Comparison of ENCODE assay signal across 31 mouse cellular contexts in the genomic region with DNA sequence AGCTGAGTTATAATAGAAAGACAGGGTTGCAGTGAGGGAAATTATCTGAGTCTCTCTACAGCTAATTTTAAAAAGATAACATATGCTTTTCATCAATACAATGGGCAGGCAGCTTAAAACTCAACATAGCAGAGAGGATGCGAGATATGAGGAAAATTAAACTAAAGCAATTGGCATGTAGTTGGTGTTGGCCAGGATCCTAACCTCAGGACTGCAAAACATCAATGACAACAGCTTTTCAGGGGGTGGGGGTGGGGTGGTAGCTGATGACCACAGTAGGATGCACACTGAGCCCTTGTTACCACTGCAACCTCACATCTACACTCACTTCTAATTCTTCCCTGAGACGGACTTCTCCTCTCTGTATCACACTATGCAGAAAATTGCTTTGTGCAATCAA.
"Had no signal": no experiment of that assay in that cellular context is flagged by ENCODE, and none has a peak within 500 bp of the region (broad histone marks: within the 10 kb centered on the region; RNA-seq: fewer than 3 reads in every experiment).

No protein-coding gene starts in this region.

- H3K36me3 ChIP-seq: limb, embryonic 10.5 days; limb, embryonic 12.5 days; limb, embryonic 13.5 days; limb, embryonic 15.5 days; liver, embryonic 12.5 days; liver, embryonic 13.5 days; liver, embryonic 15.5 days; lung, embryonic 15.5 days; midbrain, embryonic 10.5 days; midbrain, embryonic 12.5 days; midbrain, embryonic 13.5 days; midbrain, embryonic 15.5 days; neural tube, embryonic 12.5 days had no signal

- H3K9ac ChIP-seq: limb, embryonic 12.5 days; limb, embryonic 13.5 days; limb, embryonic 15.5 days; liver, embryonic 12.5 days; liver, embryonic 13.5 days; liver, embryonic 14.5 days; liver, embryonic 15.5 days; liver, postnatal 0 days; lung, embryonic 15.5 days; midbrain, embryonic 12.5 days; midbrain, embryonic 13.5 days; midbrain, embryonic 15.5 days; neural tube, embryonic 12.5 days had no signal

- H3K27me3 ChIP-seq: limb, embryonic 12.5 days; limb, embryonic 13.5 days; limb, embryonic 15.5 days; liver, embryonic 12.5 days; liver, embryonic 13.5 days; liver, embryonic 15.5 days; lung, embryonic 15.5 days; megakaryocyte, embryonic 14.5 days; midbrain, embryonic 12.5 days; midbrain, embryonic 13.5 days; midbrain, embryonic 15.5 days; neural tube, embryonic 12.5 days had no signal

- H3K4me3 ChIP-seq: left cerebral cortex, adult 2 months; limb, embryonic 10.5 days; limb, embryonic 12.5 days; limb, embryonic 13.5 days; limb, embryonic 15.5 days; liver, embryonic 12.5 days; liver, embryonic 13.5 days; liver, embryonic 15.5 days; lung, embryonic 15.5 days; megakaryocyte, embryonic 14.5 days; midbrain, embryonic 10.5 days; midbrain, embryonic 12.5 days; midbrain, embryonic 13.5 days; midbrain, embryonic 15.5 days; myocyte; neural tube, embryonic 12.5 days had no signal

- H3K9me3 ChIP-seq: limb, embryonic 10.5 days; limb, embryonic 12.5 days; limb, embryonic 13.5 days; limb, embryonic 15.5 days; liver, embryonic 12.5 days; liver, embryonic 13.5 days; liver, embryonic 15.5 days; lung, embryonic 15.5 days; megakaryocyte, embryonic 14.5 days; midbrain, embryonic 10.5 days; midbrain, embryonic 12.5 days; midbrain, embryonic 13.5 days; midbrain, embryonic 15.5 days; neural tube, embryonic 12.5 days had no signal

- H3K4me1 ChIP-seq: limb, embryonic 10.5 days; limb, embryonic 12.5 days; limb, embryonic 13.5 days; limb, embryonic 15.5 days; liver, embryonic 12.5 days; liver, embryonic 13.5 days; liver, embryonic 15.5 days; lung, embryonic 15.5 days; megakaryocyte, embryonic 14.5 days; midbrain, embryonic 10.5 days; midbrain, embryonic 12.5 days; midbrain, embryonic 13.5 days; midbrain, embryonic 15.5 days; neural tube, embryonic 12.5 days had no signal

- H3K27ac ChIP-seq: left cerebral cortex, adult 2 months; limb, embryonic 10.5 days; limb, embryonic 12.5 days; limb, embryonic 13.5 days; limb, embryonic 15.5 days; liver, embryonic 12.5 days; liver, embryonic 13.5 days; liver, embryonic 14.5 days; liver, embryonic 15.5 days; lung, embryonic 15.5 days; macrophage; midbrain, embryonic 10.5 days; midbrain, embryonic 12.5 days; midbrain, embryonic 13.5 days; midbrain, embryonic 15.5 days; neural tube, embryonic 12.5 days had no signal

- ATAC-seq: liver, embryonic 12.5 days; liver, postnatal 0 days; lung, postnatal 0 days; midbrain, embryonic 13.5 days; midbrain, embryonic 15.5 days; midbrain, embryonic 16.5 days had no signal

- DNase-seq: left cerebral cortex, postnatal 4 days; liver; liver, embryonic 13.5 days; liver, postnatal 0 days; lung, adult 18-20 months; lung, adult 2 months; lung, postnatal 14 days; lung, postnatal 36 days; lung, postnatal 4 days; midbrain, embryonic 14.5 days had no signal

- H3K4me2 ChIP-seq: limb, embryonic 12.5 days; limb, embryonic 13.5 days; limb, embryonic 15.5 days; liver, embryonic 11.5 days; liver, embryonic 12.5 days; liver, embryonic 13.5 days; liver, embryonic 15.5 days; lung, embryonic 15.5 days; midbrain, embryonic 11.5 days; midbrain, embryonic 12.5 days; midbrain, embryonic 13.5 days; midbrain, embryonic 15.5 days; neural tube, embryonic 12.5 days had no signal
